Mouse (Mus musculus): ENCODE measurements around the gene Clec4b2.

GRCm38 (mm10) chr6:123252735-123253134 is 80.0 kb downstream of the Clec4b2 start:
- TF ChIP-seq CTCF (conservative IDR thresholded peaks at IDR 0.05; ENCODE audit: insufficient read depth, insufficient read length, low read depth, low read length) (no peak), POLR2A (IDR thresholded peaks at IDR 0.05; ENCODE audit: low read depth, low read length) (no peak)

Data from kidney, adult 2 months (tissue).